14 mouse cellular contexts compared by ENCODE assay signal in the genomic region with DNA sequence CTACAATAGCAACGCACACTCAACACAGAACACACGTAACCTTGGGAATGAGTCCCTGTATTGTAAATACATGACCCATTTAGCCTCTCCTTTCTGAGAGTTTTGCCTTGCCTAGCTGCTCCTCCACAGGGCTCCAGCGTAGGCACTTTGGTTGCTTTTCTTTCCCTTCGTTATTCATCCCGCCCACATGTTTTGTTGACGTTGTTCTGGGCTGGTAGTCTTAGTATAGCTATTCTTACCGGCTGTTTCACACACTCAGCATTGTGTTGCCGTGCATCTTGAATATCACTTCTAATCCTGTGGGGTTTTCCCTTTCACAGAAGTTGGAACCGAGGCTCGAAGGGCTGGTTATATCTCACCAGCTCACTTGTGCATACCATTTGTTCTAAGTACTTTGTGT. TPM values are rescaled to one million over a fixed set of nuclear protein-coding genes. Genes with fewer than 3 reads are reported as not detected.
DNase-seq lines count a peak whose midpoint lies in the region.
"Had no signal": no experiment of that assay in that cellular context is flagged by ENCODE, and none has a peak within 500 bp of the region (broad histone marks: within the 10 kb centered on the region; RNA-seq: fewer than 3 reads in every experiment).

No protein-coding gene starts in this region.

- DNase-seq in cerebellum, adult 9-10 months, result peak; percentile 20
- DNase-seq in cerebellum, adult 18-20 months, result no peak
- peak; percentile 77 for DNase-seq in heart, adult 11 months
- DNase-seq in heart, postnatal 4 days, result no peak
- peak; percentile 42 to 77 for DNase-seq in right cerebral cortex, postnatal 36 days (ENCODE audit: low spot score in 2 of 2)
- no peak for DNase-seq in right cerebral cortex, postnatal 4 days
- no peak for DNase-seq in kidney, postnatal 10 days
- DNase-seq in retina, postnatal 1 day, result no peak
- DNase-seq: adrenal gland, postnatal 25 days; cerebellum, postnatal 36 days; gastrocnemius, postnatal 10 days; heart, adult 18-20 months; kidney, adult 9 months; kidney, postnatal 36 days had no signal

RNA-seq across cellular contexts. Expression of a gene that starts 49.2 kb away (rescaled TPM):
- 1 to 10 TPM; 2.3 TPM for total RNA-seq in heart, postnatal 4 days (2021)

Comparison
In these comparisons a context has a peak if more than half of its experiments do, and no peak if none do; other contexts are left out.
1. DNase-seq: peak in cerebellum, adult 9-10 months (single experiment), heart, adult 11 months (single experiment) and right cerebral cortex, postnatal 36 days (2 of 2); none in cerebellum, adult 18-20 months (0 of 2), heart, postnatal 4 days (single experiment), right cerebral cortex, postnatal 4 days (single experiment), kidney, postnatal 10 days (single experiment) and retina, postnatal 1 day (single experiment).